In the genomic region with DNA sequence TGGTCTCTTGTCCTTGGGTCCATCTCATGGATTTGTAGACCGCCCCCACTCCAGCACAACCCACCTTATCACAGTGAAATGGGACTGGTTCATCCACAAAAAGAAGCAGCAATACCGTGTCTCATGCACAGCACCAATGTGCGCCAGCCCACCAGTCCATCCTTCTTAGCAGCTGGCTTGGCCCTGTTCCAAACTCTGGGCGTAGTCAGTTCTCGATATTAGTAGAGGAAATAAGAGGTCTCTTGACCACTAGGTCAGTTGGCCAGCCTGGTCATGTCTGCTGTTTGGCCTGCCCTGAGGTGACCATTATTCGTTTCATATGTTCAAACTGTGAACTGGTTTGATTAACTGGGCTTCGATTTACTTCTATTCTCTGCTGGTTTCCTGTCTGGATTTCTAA, we compare ENCODE assay signal across 10 mouse cellular contexts.
"Had no signal": no experiment of that assay in that cellular context is flagged by ENCODE, and none has a peak within 500 bp of the region (broad histone marks: within the 10 kb centered on the region; RNA-seq: fewer than 3 reads in every experiment).

No protein-coding gene starts in this region.

- H3K36me3 ChIP-seq: limb, embryonic 12.5 days; liver, embryonic 13.5 days; neural tube, embryonic 15.5 days had no signal

- DNase-seq: kidney, adult 11 months; layer of hippocampus, adult 9-11 months; liver; liver, embryonic 13.5 days; liver, postnatal 0 days; midbrain, embryonic 14.5 days; thymus, postnatal 4 days had no signal

- H3K27ac ChIP-seq: limb, embryonic 12.5 days; liver, embryonic 13.5 days; neural tube, embryonic 15.5 days had no signal

- ATAC-seq: liver, postnatal 0 days had no signal

- H3K4me3 ChIP-seq: limb, embryonic 12.5 days; liver, embryonic 13.5 days; myocyte; neural tube, embryonic 15.5 days had no signal

- H3K27me3 ChIP-seq: limb, embryonic 12.5 days; liver, embryonic 13.5 days; neural tube, embryonic 15.5 days had no signal

- H3K9ac ChIP-seq: limb, embryonic 12.5 days; liver, embryonic 13.5 days; liver, postnatal 0 days; neural tube, embryonic 15.5 days had no signal

- H3K4me2 ChIP-seq: limb, embryonic 12.5 days; liver, embryonic 13.5 days; neural tube, embryonic 15.5 days had no signal

- H3K9me3 ChIP-seq: limb, embryonic 12.5 days; liver, embryonic 13.5 days; neural tube, embryonic 15.5 days had no signal
